Mouse (Mus musculus) spleen, postnatal 14 days (tissue): ENCODE measurements around the gene Capn13.
A peak's percentile ranks its signal among the peaks of the same experiment; 100 is the strongest.
"Not testable (repeated sequence)": the region's sequence is repeated elsewhere in the genome, so short reads cannot be mapped to it uniquely, and the experiment has no call there.

Experiments
- DNase-seq, 2 experiments: peaks; one replicate each; pipeline ENCODE4 v3.0.0; 2021 to 2022; ENCODE audit warnings: low spot score in 2 of 2

Gene Capn13

GRCm38 (mm10) chr17:73343632-73344390 lies 56.9 kb downstream of the Capn13 start:
- no peak for DNase-seq

- DNase-seq: no peak
These were observed 58.0 kb downstream of the Capn13 start for GRCm38 (mm10) chr17:73342673-73343072.

- DNase-seq: no peak
These were observed 71.6 kb downstream of the Capn13 start for GRCm38 (mm10) chr17:73329071-73329470.

DNA sequence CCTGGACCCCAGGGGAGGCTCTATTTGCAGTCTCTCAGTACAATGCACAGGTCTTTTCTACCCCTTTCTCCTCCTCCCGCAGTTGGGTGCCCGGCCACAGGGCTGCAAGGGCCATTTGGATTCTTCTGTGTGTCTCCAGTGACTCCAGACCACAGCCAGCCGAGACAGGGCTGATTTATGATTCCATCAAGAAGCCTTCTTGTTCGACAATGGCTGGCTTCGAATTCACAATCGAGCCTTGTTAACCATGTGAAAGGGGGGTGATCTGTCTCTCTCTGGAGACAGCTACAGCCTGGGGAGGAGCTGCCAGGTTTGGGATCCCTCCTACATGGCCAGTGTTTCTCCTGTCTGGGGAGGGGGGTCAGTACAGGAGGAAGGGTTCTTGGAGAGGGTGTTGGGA lies 75.4 kb downstream of the Capn13 start:
- no peak for DNase-seq

DNA sequence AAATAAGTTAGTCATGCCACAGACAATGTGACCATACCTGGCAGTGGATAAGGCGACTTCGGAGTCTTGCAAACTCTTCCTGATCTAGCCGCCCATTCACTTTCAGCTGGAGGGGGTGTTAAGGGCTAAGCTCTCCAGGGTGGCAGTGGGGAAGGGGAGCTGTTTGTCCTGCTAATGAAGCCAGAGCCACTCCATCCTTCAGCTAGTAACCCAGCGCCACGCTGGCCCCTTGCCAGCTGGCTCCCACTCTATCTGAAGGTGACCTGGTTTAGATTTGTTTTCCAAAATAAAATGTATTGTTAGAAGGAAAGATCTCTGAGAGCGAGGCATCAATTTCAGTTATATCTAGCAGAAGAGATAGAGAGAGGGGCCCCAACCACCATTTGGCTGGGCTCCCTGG lies 75.9 kb downstream of the Capn13 start:
- DNase-seq: no peak

DNA sequence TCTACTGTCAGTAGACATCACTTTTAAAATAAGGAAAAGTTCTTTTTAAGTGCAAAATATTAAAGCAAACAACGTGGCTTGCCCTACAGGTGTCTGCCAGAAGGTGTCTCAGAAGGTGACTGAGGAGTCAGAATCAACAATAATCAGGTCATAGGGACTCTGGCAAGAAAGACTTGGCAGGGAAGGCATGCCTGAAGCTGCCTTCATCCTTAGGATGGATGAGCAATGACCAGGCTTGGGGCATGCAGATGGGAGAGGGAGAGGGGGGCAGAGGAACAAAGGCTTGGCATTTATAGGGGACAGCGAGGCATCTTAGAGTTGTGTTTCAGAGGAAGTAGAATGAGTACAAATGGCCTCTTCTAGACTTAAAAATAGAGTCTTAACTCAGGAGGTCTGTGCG lies 76.7 kb downstream of the Capn13 start:
- no peak for DNase-seq

DNA sequence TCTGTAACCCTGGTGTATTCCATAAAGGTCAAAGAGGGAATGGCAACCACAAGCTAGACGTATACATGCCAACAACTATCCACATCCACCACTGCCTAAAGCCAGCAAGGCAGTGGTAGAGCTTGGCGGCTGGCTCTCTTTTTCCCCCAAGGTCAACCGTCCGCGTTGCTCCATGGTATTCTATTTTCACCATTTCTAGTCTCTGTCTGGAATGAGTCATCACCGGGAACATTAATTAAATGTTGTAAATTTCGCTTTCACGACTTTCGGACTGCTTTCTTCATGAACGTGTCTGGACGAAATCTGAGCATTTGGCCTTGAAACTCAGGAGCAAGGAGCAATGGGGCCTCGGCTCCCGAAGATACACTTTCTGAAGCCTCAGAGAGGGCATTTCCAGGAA lies 85.9 kb downstream of the Capn13 start:
- DNase-seq: no peak

GRCm38 (mm10) chr17:73311491-73311890 lies 89.2 kb downstream of the Capn13 start:
- no peak for DNase-seq

DNA sequence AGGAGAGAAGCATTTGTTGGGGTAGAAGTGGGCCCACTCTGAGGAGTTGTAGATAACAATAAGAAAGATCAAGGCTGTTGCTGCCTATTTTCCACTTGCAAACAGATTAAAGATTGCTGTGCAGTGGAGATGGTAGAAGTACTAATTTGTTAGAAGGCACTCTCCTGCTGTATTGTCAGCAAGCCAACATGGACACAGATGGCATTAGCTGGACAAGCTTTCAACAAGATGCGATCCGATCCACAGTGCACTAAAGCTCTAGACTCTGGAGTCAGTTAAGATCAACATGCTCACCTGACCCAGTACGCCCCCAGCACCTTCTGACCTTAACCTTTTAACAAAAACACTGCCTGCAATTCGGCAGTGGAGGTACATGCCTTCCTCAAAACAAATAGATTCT lies 92.0 kb downstream of the Capn13 start:
- no peak for DNase-seq

GRCm38 (mm10) chr17:73306626-73307025 lies 94.0 kb downstream of the Capn13 start:
- DNase-seq: no peak

GRCm38 (mm10) chr17:73305622-73306021 lies 95.0 kb downstream of the Capn13 start:
- peak in 1 of 2 experiments; percentile 35 for DNase-seq

- no peak for DNase-seq
These were observed 96.4 kb downstream of the Capn13 start for GRCm38 (mm10) chr17:73304086-73304812.

DNA sequence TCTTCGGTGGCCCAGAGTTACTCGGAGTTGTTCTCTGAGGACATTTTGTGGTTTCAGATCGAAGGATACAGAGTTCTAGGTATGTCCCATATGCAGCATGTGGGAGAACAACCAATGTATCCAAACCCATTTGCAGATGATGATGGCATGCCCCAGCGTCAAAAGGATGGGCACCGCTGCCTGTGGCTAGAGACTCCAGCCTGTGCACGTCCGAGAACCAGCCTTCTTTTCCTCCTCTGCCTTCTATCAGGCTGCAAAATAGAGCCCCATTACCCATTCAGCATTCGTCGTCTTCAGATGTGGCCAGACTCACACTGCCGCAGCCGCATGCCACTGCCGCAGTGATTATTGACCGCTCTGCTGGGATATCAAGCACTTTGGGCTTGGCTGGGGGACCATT lies 97.0 kb downstream of the Capn13 start:
- DNase-seq: no peak

- DNase-seq: peak in 1 of 2 experiments; percentile 45
These were observed 97.4 kb downstream of the Capn13 start for GRCm38 (mm10) chr17:73303217-73303616.

GRCm38 (mm10) chr17:73302104-73302503 lies 98.6 kb downstream of the Capn13 start:
- DNase-seq: peak; percentile 60 to 74

- peak in 1 of 2 experiments; percentile 47 for DNase-seq
These were observed 99.2 kb downstream of the Capn13 start for GRCm38 (mm10) chr17:73301258-73302050.

GRCm38 (mm10) chr17:73300147-73300880 lies 100.4 kb downstream of the Capn13 start:
- DNase-seq: no peak

DNA sequence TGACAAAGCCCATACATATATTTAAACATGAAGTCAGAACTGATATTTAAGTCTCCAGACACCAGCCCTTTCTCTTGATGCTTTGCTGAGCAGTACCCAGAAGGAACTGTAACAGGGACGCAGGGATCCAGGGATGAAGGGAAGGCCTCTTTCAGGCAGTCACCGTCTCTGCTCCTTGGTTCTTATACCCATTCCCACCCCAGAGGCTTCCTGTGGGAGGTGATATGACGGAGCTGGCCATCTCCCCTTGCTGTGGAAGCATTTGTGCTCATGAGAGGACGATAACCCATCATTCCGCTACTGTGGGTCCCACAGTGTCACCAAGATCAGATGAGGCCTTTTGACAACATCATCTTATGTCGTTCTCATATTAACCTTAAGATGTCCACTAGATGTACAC lies 101.7 kb downstream of the Capn13 start:
- DNase-seq: no peak

- DNase-seq: peak in 1 of 2 experiments; percentile 22
These were observed 103.8 kb downstream of the Capn13 start for GRCm38 (mm10) chr17:73296855-73297254.

GRCm38 (mm10) chr17:73293237-73293636 lies 107.4 kb downstream of the Capn13 start:
- DNase-seq: no peak

DNA sequence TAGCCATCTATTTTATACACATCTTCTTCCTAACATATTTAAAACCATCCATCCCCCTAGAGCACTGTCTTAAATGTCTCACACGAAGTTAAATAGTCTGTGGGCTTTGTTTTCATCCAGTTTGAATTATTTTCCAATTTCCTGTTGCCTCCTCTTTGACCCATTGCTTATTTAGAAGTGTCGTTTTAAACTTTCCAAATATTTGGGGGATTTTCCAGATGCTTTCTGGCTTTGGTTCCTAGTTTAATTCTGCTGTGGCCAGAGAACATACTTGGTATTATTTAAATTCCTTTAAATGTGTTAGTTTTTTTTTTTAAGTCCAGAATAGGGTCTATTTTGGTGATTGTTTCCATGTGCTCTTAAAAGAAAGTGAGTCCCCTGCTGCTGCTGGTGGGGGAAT lies 116.4 kb downstream of the Capn13 start:
- no peak for DNase-seq

DNA sequence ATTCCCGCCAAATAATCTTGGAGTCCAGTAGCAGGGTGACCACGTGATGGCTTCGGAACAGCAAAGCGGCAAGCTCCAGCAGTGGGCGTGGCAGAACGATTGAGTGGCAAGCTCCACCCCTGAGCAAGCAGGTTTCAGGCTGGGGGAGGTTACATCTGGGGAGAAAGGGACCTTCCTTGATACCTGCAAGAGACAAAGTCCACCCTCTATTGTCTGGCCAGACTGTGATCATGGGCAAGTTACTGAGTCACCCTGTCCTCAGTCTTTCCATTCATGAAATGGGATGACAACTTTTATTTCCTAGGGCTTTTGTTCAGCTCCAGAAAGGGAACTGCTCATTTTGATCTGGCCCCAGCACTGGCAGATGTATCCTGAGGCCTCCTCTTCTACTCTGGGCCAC lies 118.0 kb downstream of the Capn13 start:
- not testable (repeated sequence) for DNase-seq
